Mouse (Mus musculus): ENCODE data around the gene Irf8. TPM values are rescaled to one million over a fixed set of nuclear protein-coding genes. Genes with fewer than 3 reads are reported as not detected.

Gene Irf8
- 5.5 and 7.6 TPM in 2 replicates for total RNA-seq (2014; rRNA removed)
- polyA plus RNA-seq (2012; rRNA removed) = 3.3 and 7.0 TPM in 2 replicates

DNA sequence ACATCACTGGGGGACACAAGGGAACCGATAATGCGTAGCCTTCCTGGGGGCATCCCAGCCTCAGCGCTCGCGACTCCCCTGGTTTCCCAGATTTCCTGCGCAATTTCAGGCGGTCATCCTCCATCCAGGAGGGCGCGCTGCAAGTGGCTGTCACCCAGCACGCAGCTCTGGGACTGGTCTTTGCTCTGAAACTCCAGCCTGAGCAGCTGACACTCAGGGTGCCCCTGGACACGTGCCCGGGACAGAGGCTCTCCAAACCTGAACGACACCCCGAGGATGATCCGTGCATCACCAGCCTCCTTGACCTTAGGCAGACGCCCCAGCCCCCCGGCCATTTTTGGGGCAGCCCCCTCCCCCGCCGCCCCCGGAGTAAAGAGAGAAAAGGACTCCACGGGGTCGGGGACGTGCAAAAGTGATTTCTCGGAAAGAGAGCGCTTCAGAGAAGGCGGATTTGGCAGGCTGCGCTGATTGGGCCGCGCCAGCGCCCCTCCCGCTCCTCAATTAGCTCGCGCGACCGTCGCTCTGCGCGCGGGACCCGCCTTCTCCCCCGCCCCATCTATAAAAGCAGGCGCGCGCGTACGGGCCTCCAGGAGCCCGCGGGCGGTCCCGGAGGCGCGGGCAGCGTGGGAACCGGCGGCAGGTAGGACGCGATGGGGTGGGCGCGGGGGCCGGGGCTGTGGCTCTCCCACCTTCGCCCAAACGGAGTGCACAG lies at the start of gene Irf8:
TSS of gene Irf8 (plus strand) at position 589 of the 712 bp plus-strand sequence.
- Histone ChIP-seq H3K4me3 (ENCODE audit: insufficient read depth, low read depth, low read length) (peak within 1 kb of the TSS; percentile 63), H3K79me2 (ENCODE audit: control insufficient read depth, insufficient read depth, low read length) (no peaks in the 10 kb centered on the region), H3K4me1 (ENCODE audit: control insufficient read depth, insufficient read depth, low read length) (peaks cover 3% of the 10 kb centered on the region; the same call in 1 of the 2 replicates), H3K27ac (replicated peaks; ENCODE audit: insufficient read depth, low read depth, low read length) (peak within 1 kb of the TSS; percentile 28), H3K36me3 (ENCODE audit: control insufficient read depth, insufficient read depth, low read length) (no peaks in the 10 kb centered on the region), H3K9ac (ENCODE audit: low read depth, low read length) (peak within 1 kb of the TSS; percentile 62), H3K27me3 (ENCODE audit: control insufficient read depth, insufficient read depth, low read length) (no peaks in the 10 kb centered on the region)
- TF ChIP-seq POLR2A (IDR thresholded peaks at IDR 0.05; ENCODE audit: extremely low read depth, insufficient read depth, low read length) (peak; percentile 96), CTCF (IDR thresholded peaks at IDR 0.05; ENCODE audit: low read depth, low read length) (peak; percentile 50)
- under 1% methylated on average over 61 of the region's 62 CpGs for WGBS
- DNase-seq (ENCODE audit: extremely low read depth, low read depth, low spot score) = peak; percentile 70

DNA sequence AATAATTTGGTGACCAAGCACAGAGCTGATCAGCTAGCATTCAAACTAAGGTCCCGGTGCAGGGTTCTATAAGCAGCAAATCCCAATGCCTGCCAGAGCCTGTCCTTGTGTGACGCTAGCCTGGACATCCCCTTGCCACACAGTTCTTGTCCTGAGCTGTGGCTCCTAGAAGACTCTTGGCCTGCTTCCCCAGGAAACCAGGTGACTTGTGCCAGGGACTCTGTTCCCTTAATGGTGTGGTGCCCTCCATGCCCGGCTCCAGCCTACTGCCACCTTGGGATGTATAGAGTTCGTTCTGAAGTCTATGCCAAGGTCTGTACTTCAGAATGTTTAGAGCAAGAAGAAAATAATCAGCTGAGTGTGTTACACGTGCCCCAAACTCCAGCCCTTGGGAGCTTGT lies 49.6 kb upstream of the Irf8 start:
- Histone ChIP-seq H3K4me3 (ENCODE audit: insufficient read depth, low read depth, low read length) (no peak overlapping the region), H3K36me3 (ENCODE audit: control insufficient read depth, insufficient read depth, low read length) (no peaks in the 10 kb centered on the region), H3K4me1 (ENCODE audit: control insufficient read depth, insufficient read depth, low read length) (no peaks in the 10 kb centered on the region), H3K9ac (ENCODE audit: low read depth, low read length) (no peak overlapping the region), H3K79me2 (ENCODE audit: control insufficient read depth, insufficient read depth, low read length) (no peaks in the 10 kb centered on the region), H3K27me3 (ENCODE audit: control insufficient read depth, insufficient read depth, low read length) (no peaks in the 10 kb centered on the region), H3K27ac (replicated peaks; ENCODE audit: insufficient read depth, low read depth, low read length) (no peak overlapping the region)
- TF ChIP-seq POLR2A (IDR thresholded peaks at IDR 0.05; ENCODE audit: extremely low read depth, insufficient read depth, low read length) (no peak), CTCF (IDR thresholded peaks at IDR 0.05; ENCODE audit: low read depth, low read length) (no peak)
- 79% methylated on average over 5 of the region's 5 CpGs for WGBS
- DNase-seq (ENCODE audit: extremely low read depth, low read depth, low spot score) = no peak

GRCm38 (mm10) chr8:120687786-120688185 lies 48.4 kb upstream of the Irf8 start:
- Histone ChIP-seq H3K36me3 (ENCODE audit: control insufficient read depth, insufficient read depth, low read length) (no peaks in the 10 kb centered on the region), H3K4me3 (ENCODE audit: insufficient read depth, low read depth, low read length) (no peak overlapping the region), H3K9ac (ENCODE audit: low read depth, low read length) (no peak overlapping the region), H3K79me2 (ENCODE audit: control insufficient read depth, insufficient read depth, low read length) (no peaks in the 10 kb centered on the region), H3K27me3 (ENCODE audit: control insufficient read depth, insufficient read depth, low read length) (no peaks in the 10 kb centered on the region), H3K4me1 (ENCODE audit: control insufficient read depth, insufficient read depth, low read length) (no peaks in the 10 kb centered on the region), H3K27ac (replicated peaks; ENCODE audit: insufficient read depth, low read depth, low read length) (no peak overlapping the region)
- no peak for DNase-seq (ENCODE audit: extremely low read depth, low read depth, low spot score)
- WGBS = 60% methylated on average over 8 of the region's 8 CpGs
- no peak for TF ChIP-seq CTCF (IDR thresholded peaks at IDR 0.05; ENCODE audit: low read depth, low read length)

GRCm38 (mm10) chr8:120688511-120688910 lies 47.6 kb upstream of the Irf8 start:
- 86% methylated on average over 7 of the region's 7 CpGs for WGBS
- H3K79me2 ChIP-seq (ENCODE audit: control insufficient read depth, insufficient read depth, low read length) = no peaks in the 10 kb centered on the region

DNA sequence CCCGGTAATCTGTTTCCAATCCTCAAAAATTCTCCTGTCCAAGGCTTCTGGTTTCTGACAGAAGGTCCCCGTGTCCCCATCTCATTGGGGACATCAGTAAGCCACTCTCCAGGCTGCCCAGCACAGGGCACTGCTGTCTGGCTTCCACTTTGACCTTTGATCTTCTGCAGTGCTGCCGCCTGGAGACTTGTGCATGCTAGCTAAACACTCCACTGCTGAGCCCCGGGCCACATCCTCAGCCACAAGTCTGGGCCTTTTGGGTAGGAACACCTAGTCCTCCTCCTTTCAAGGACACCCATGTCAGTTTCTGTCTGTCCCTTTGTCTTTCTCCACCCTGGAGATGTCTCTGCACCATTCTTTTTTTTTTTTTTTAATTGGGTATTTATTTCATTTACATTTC lies 43.2 kb upstream of the Irf8 start:
- H3K27me3 ChIP-seq (ENCODE audit: control insufficient read depth, insufficient read depth, low read length) = no peaks in the 10 kb centered on the region
- 46% methylated on average over 4 of the region's 4 CpGs for WGBS
- no peaks in the 10 kb centered on the region for H3K79me2 ChIP-seq (ENCODE audit: control insufficient read depth, insufficient read depth, low read length)
- H3K36me3 ChIP-seq (ENCODE audit: control insufficient read depth, insufficient read depth, low read length) = no peaks in the 10 kb centered on the region
- no peak for DNase-seq (ENCODE audit: extremely low read depth, low read depth, low spot score)
- H3K27ac ChIP-seq (replicated peaks; ENCODE audit: insufficient read depth, low read depth, low read length) = no peak overlapping the region
- no peak overlapping the region for H3K4me3 ChIP-seq (ENCODE audit: insufficient read depth, low read depth, low read length)
- no peak overlapping the region for H3K9ac ChIP-seq (ENCODE audit: low read depth, low read length)
- TF ChIP-seq POLR2A (IDR thresholded peaks at IDR 0.05; ENCODE audit: extremely low read depth, insufficient read depth, low read length) (no peak), CTCF (IDR thresholded peaks at IDR 0.05; ENCODE audit: low read depth, low read length) (no peak)
- 0 out of 2 replicates have a peak, but pooled peaks cover 3% of the 10 kb centered on the region for H3K4me1 ChIP-seq (ENCODE audit: control insufficient read depth, insufficient read depth, low read length)

More at GRCm38 (mm10) chr8:120688511-120688910, 47.6 kb upstream of the Irf8 start:
- H3K9ac ChIP-seq (ENCODE audit: low read depth, low read length) = no peak overlapping the region
- no peak for DNase-seq (ENCODE audit: extremely low read depth, low read depth, low spot score)
- no peaks in the 10 kb centered on the region for H3K4me1 ChIP-seq (ENCODE audit: control insufficient read depth, insufficient read depth, low read length)
- TF ChIP-seq POLR2A (IDR thresholded peaks at IDR 0.05; ENCODE audit: extremely low read depth, insufficient read depth, low read length) (no peak), CTCF (IDR thresholded peaks at IDR 0.05; ENCODE audit: low read depth, low read length) (no peak)
- H3K4me3 ChIP-seq (ENCODE audit: insufficient read depth, low read depth, low read length) = no peak overlapping the region
- H3K27me3 ChIP-seq (ENCODE audit: control insufficient read depth, insufficient read depth, low read length) = no peaks in the 10 kb centered on the region
- no peaks in the 10 kb centered on the region for H3K36me3 ChIP-seq (ENCODE audit: control insufficient read depth, insufficient read depth, low read length)
- no peak overlapping the region for H3K27ac ChIP-seq (replicated peaks; ENCODE audit: insufficient read depth, low read depth, low read length)

DNA sequence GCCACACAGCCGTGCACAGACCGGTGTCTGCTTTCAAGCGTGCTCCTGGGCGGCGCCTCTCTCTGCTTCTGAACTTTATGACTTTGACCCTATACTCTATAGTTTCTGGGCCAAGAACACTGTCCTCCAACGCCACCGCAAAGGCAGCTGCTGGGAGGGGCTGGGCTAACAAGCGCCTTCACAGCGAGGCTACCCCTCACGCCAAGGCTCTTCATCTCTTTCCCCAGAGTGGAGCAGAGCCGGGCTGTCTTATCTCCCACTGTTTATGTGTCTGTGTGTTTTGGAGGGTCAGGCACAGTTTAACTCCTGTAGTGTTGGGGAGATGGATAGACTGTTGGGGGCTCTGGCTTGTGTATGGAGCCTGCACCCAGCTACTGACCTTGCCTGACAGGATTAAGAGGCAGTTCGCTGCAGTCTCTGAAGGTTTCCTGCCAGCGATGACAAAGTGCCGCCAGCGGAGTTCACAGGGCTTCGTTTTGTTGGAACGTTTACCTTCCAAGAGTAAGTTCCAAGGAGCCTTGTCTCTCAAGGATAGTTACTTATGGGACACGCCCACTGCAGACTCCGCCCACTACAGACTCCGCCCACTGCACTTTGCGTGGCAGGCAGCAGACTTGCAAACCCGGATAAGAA lies 42.2 kb upstream of the Irf8 start:
- peak; percentile 15 for DNase-seq (ENCODE audit: extremely low read depth, low read depth, low spot score)
- Histone ChIP-seq H3K79me2 (ENCODE audit: control insufficient read depth, insufficient read depth, low read length) (no peaks in the 10 kb centered on the region), H3K36me3 (ENCODE audit: control insufficient read depth, insufficient read depth, low read length) (no peaks in the 10 kb centered on the region), H3K27ac (replicated peaks; ENCODE audit: insufficient read depth, low read depth, low read length) (no peak overlapping the region), H3K9ac (ENCODE audit: low read depth, low read length) (no peak overlapping the region), H3K27me3 (ENCODE audit: control insufficient read depth, insufficient read depth, low read length) (no peaks in the 10 kb centered on the region), H3K4me1 (ENCODE audit: control insufficient read depth, insufficient read depth, low read length) (0 out of 2 replicates have a peak, but pooled peaks cover 3% of the 10 kb centered on the region), H3K4me3 (ENCODE audit: insufficient read depth, low read depth, low read length) (no peak overlapping the region)
- 37% methylated on average over 22 of the region's 22 CpGs for WGBS
- TF ChIP-seq CTCF (IDR thresholded peaks at IDR 0.05; ENCODE audit: low read depth, low read length) (no peak), POLR2A (IDR thresholded peaks at IDR 0.05; ENCODE audit: extremely low read depth, insufficient read depth, low read length) (no peak)

Measured in liver, adult 2 months (tissue).